Mouse (Mus musculus): Measurements from ENCODE around the gene E2f8.

GRCm38 (mm10) chr7:48834989-48835626 lies 46.3 kb downstream of the E2f8 start:
- no peak for TF ChIP-seq ZNF384 (IDR thresholded peaks at IDR 0.05; ENCODE audit: low read depth, low read length)
- no peak for TF ChIP-seq CTCF (IDR thresholded peaks at IDR 0.05 in 2 of 3, conservative IDR thresholded peaks at IDR 0.05 in 1 of 3; ENCODE audit: control insufficient read depth in 1 of 3, insufficient read depth in 1 of 3, low read depth in 2 of 3, low read length in 3 of 3, poor library complexity in 1 of 3, severe bottlenecking in 1 of 3)
- TF ChIP-seq MYC (IDR thresholded peaks at IDR 0.05; ENCODE audit: low read depth, low read length), result no peak
- TF ChIP-seq ELF1 (IDR thresholded peaks at IDR 0.05; ENCODE audit: low read depth, low read length), result no peak
- TF ChIP-seq EP300 (IDR thresholded peaks at IDR 0.05; ENCODE audit: low read depth in 1 of 2, low read length in 2 of 2), result no peak
- no peak for TF ChIP-seq MEF2A (IDR thresholded peaks at IDR 0.05; ENCODE audit: extremely low read depth, insufficient replicate concordance, low read depth, low read length, poor library complexity, severe bottlenecking)
- TF ChIP-seq POLR2A (IDR thresholded peaks at IDR 0.05; ENCODE audit: control insufficient read depth in 1 of 2, insufficient read depth in 1 of 2, low read depth in 1 of 2, low read length in 2 of 2, poor library complexity in 1 of 2), result no peak
- TF ChIP-seq MAZ (IDR thresholded peaks at IDR 0.05; ENCODE audit: low read depth, low read length), result no peak
- no peak for TF ChIP-seq POLR2AphosphoS2 (IDR thresholded peaks at IDR 0.05; ENCODE audit: low read length)
- no peak for TF ChIP-seq CHD1 (IDR thresholded peaks at IDR 0.05; ENCODE audit: low read depth, low read length)

Data from MEL (cell line).